Mouse (Mus musculus) forebrain, embryonic 12.5 days (tissue): ENCODE data around the gene B4galt7. TPM values are rescaled to one million over a fixed set of nuclear protein-coding genes. Genes with fewer than 3 reads are reported as not detected.
"Not testable (repeated sequence)": the region's sequence is repeated elsewhere in the genome, so short reads cannot be mapped to it uniquely, and the experiment has no call there.

Experiments
- ATAC-seq: fragments of 200-750 bp; cut with Nextera tagmentation; 2 replicates; pipeline ENCODE4 v1.8.0; 2017; ENCODE audit warnings: moderate TSS enrichment; ENCODE audit not compliant: low FRiP score
- H3K27ac ChIP-seq: fragments of 300-500 bp; sonication (generic); 2 replicates; pipeline ENCODE4 v1.5.1; 2016; ENCODE audit warnings: mild to moderate bottlenecking
- H3K27me3 ChIP-seq: fragments of 300-500 bp; sonication (generic); 2 replicates; pipeline ENCODE4 v1.6.1; 2016; ENCODE audit warnings: mild to moderate bottlenecking
- H3K36me3 ChIP-seq: fragments of 300-500 bp; sonication (generic); replicated peaks from 2 replicates; pipeline ENCODE4 v1.6.1; 2016; ENCODE audit warnings: mild to moderate bottlenecking
- H3K4me1 ChIP-seq: fragments of 300-500 bp; sonication (generic); 2 replicates; pipeline ENCODE4 v1.6.1; 2016
- H3K4me2 ChIP-seq: fragments of 300-500 bp; sonication (generic); 2 replicates; pipeline ENCODE4 v1.6.1; 2016; ENCODE audit warnings: mild to moderate bottlenecking, moderate library complexity
- H3K4me3 ChIP-seq: fragments of 300-500 bp; sonication (generic); replicated peaks from 2 replicates; pipeline ENCODE4 v1.5.1; 2016; ENCODE audit warnings: mild to moderate bottlenecking
- H3K9ac ChIP-seq: fragments of 300-500 bp; sonication (generic); 2 replicates; pipeline ENCODE4 v1.6.1; 2016; ENCODE audit warnings: mild to moderate bottlenecking
- H3K9me3 ChIP-seq: fragments of 300-500 bp; sonication (generic); 2 replicates; pipeline ENCODE4 v1.6.1; 2016
- WGBS: fragments of 180-500 bp; shearing (Covaris S2); methylation state at CpG from one replicate; pipeline ENCODE4 v1.1.7; 2016; 5-methylcytosine and 5-hydroxymethylcytosine counted together
- polyA plus RNA-seq: library from polyadenylated mRNA; unstranded; fragments of >200 nt; fragmentation: Nextera tagmentation; extraction: Ambion mirVana; gene quantifications from 2 replicates; pipeline ENCODE4 v1.2.1, GENCODE M21; 2016

Gene B4galt7
- polyA plus RNA-seq, 1 experiment from 2014 or later, result 31.7 TPM

- Histone ChIP-seq H3K4me1 (peaks cover 19% of the 10 kb centered on the region), H3K4me3 (no peak within 1 kb of the TSS), H3K27me3 (no peaks in the 10 kb centered on the region), H3K4me2 (no peak within 1 kb of the TSS), H3K9me3 (no peaks in the 10 kb centered on the region), H3K36me3 (peaks cover 2% of the 10 kb centered on the region; the same call in 1 of the 2 replicates), H3K27ac (no peak within 1 kb of the TSS), H3K9ac (no peak within 1 kb of the TSS)
- no peak for ATAC-seq
- WGBS, result 97% methylated on average over 2 of the region's 2 CpGs
These were observed 26.3 kb upstream of the B4galt7 start, which contains the start of gene Tmed9 for GRCm38 (mm10) chr13:55573432-55573831. Tmed9 (plus strand) TSS chr13:55573732.

- no peak for ATAC-seq
- Histone ChIP-seq H3K9me3 (no peaks in the 10 kb centered on the region), H3K4me1 (peaks cover 13% of the 10 kb centered on the region), H3K27ac (no peak overlapping the region), H3K36me3 (no peaks in the 10 kb centered on the region), H3K9ac (no peak overlapping the region), H3K4me3 (no peak overlapping the region), H3K27me3 (no peaks in the 10 kb centered on the region), H3K4me2 (no peak overlapping the region)
- WGBS, result 75% methylated on average over 5 of the region's 5 CpGs
These were observed 25.4 kb upstream of the B4galt7 start for GRCm38 (mm10) chr13:55574321-55574720.

- Histone ChIP-seq H3K36me3 (no peaks in the 10 kb centered on the region), H3K9me3 (no peaks in the 10 kb centered on the region), H3K27ac (no peak overlapping the region), H3K4me1 (peaks cover 6% of the 10 kb centered on the region), H3K9ac (no peak overlapping the region), H3K4me2 (no peak overlapping the region), H3K27me3 (no peaks in the 10 kb centered on the region), H3K4me3 (no peak overlapping the region)
- 67% methylated on average over 5 of the region's 5 CpGs for WGBS
- no peak for ATAC-seq
These were observed 23.8 kb upstream of the B4galt7 start for GRCm38 (mm10) chr13:55575932-55576331.

- H3K9me3 ChIP-seq, ATAC-seq, H3K4me1 ChIP-seq, H3K4me2 ChIP-seq, H3K4me3 ChIP-seq, H3K27ac ChIP-seq, H3K27me3 ChIP-seq, H3K9ac ChIP-seq, H3K36me3 ChIP-seq: not testable (repeated sequence)
- WGBS, result 84% methylated on average over 7 of the region's 7 CpGs
These were observed 22.8 kb upstream of the B4galt7 start for GRCm38 (mm10) chr13:55576872-55577271.

- no peak for ATAC-seq
- 83% methylated on average over 4 of the region's 4 CpGs for WGBS
- H3K36me3 ChIP-seq, result no peaks in the 10 kb centered on the region
- no peak overlapping the region for H3K9ac ChIP-seq
- H3K4me1 ChIP-seq, result no peaks in the 10 kb centered on the region
- H3K27ac ChIP-seq, result no peak overlapping the region
- H3K9me3 ChIP-seq, result no peaks in the 10 kb centered on the region
- H3K4me3 ChIP-seq, result no peak overlapping the region
- H3K4me2 ChIP-seq, result no peak overlapping the region
- H3K27me3 ChIP-seq, result no peaks in the 10 kb centered on the region
These were observed 21.6 kb upstream of the B4galt7 start for GRCm38 (mm10) chr13:55578086-55578485.

GRCm38 (mm10) chr13:55591961-55592490 lies 7.7 kb upstream of the B4galt7 start:
- WGBS, result 74% methylated on average over 4 of the region's 4 CpGs
- Histone ChIP-seq H3K36me3 (peaks cover 27% of the 10 kb centered on the region), H3K9ac (no peak overlapping the region), H3K27ac (no peak overlapping the region), H3K4me1 (peaks cover 16% of the 10 kb centered on the region), H3K4me3 (no peak overlapping the region), H3K27me3 (peaks cover 14% of the 10 kb centered on the region), H3K9me3 (no peaks in the 10 kb centered on the region), H3K4me2 (no peak overlapping the region)
- peak; percentile 18; the same call in 1 of the 2 replicates for ATAC-seq

- H3K4me2 ChIP-seq, result peak overlapping the region; percentile 73
- WGBS, result 5% methylated on average over 29 of the region's 29 CpGs
- peak overlapping the region; percentile 68 for H3K4me3 ChIP-seq
- H3K27ac ChIP-seq, result peak overlapping the region; percentile 66; the same call in 1 of the 2 replicates
- H3K27me3 ChIP-seq, result peaks cover 14% of the 10 kb centered on the region
- peaks cover 16% of the 10 kb centered on the region for H3K4me1 ChIP-seq
- peak; percentile 98 for ATAC-seq
- peaks cover 33% of the 10 kb centered on the region for H3K36me3 ChIP-seq
- H3K9ac ChIP-seq, result peak overlapping the region; percentile 90
- H3K9me3 ChIP-seq, result no peaks in the 10 kb centered on the region
These were observed 7.0 kb upstream of the B4galt7 start for GRCm38 (mm10) chr13:55592512-55593253.

GRCm38 (mm10) chr13:55593254-55593747 lies 6.4 kb upstream of the B4galt7 start:
- H3K9ac ChIP-seq, result peak overlapping the region; percentile 90
- peaks cover 16% of the 10 kb centered on the region for H3K4me1 ChIP-seq
- H3K36me3 ChIP-seq, result peaks cover 39% of the 10 kb centered on the region
- H3K27ac ChIP-seq, result peak overlapping the region; percentile 66; the same call in 1 of the 2 replicates
- H3K9me3 ChIP-seq, result no peaks in the 10 kb centered on the region
- peak overlapping the region; percentile 68 for H3K4me3 ChIP-seq
- H3K27me3 ChIP-seq, result peaks cover 14% of the 10 kb centered on the region
- WGBS, result under 1% methylated on average over 31 of the region's 31 CpGs
- ATAC-seq, result peak; percentile 65
- H3K4me2 ChIP-seq, result peak overlapping the region; percentile 73

GRCm38 (mm10) chr13:55595375-55595774 lies 4.3 kb upstream of the B4galt7 start:
- 88% methylated on average over 12 of the region's 12 CpGs for WGBS
- H3K4me1 ChIP-seq, result peaks cover 21% of the 10 kb centered on the region
- no peak overlapping the region for H3K9ac ChIP-seq
- no peak overlapping the region for H3K27ac ChIP-seq
- H3K4me2 ChIP-seq, result no peak overlapping the region
- peaks cover 42% of the 10 kb centered on the region for H3K36me3 ChIP-seq
- no peak for ATAC-seq
- H3K4me3 ChIP-seq, result no peak overlapping the region
- H3K27me3 ChIP-seq, result peaks cover 12% of the 10 kb centered on the region
- no peaks in the 10 kb centered on the region for H3K9me3 ChIP-seq

GRCm38 (mm10) chr13:55596802-55597201 lies 2.9 kb upstream of the B4galt7 start:
- WGBS, result 96% methylated on average over 12 of the region's 12 CpGs
- no peak overlapping the region for H3K27ac ChIP-seq
- H3K4me2 ChIP-seq, result no peak overlapping the region
- ATAC-seq, result no peak
- peaks cover 28% of the 10 kb centered on the region for H3K4me1 ChIP-seq
- no peaks in the 10 kb centered on the region for H3K9me3 ChIP-seq
- H3K9ac ChIP-seq, result no peak overlapping the region
- H3K4me3 ChIP-seq, result no peak overlapping the region
- peaks cover 42% of the 10 kb centered on the region for H3K36me3 ChIP-seq
- 0 out of 2 replicates have a peak, but pooled peaks cover 2% of the 10 kb centered on the region for H3K27me3 ChIP-seq

- H3K4me1 ChIP-seq, result peaks cover 12% of the 10 kb centered on the region
These were observed 961 bp downstream of the B4galt7 start for GRCm38 (mm10) chr13:55600657-55601056.

GRCm38 (mm10) chr13:55601611-55602010 lies 1.9 kb downstream of the B4galt7 start:
- no peak for ATAC-seq
- H3K4me2 ChIP-seq, result no peak overlapping the region; the same call in 1 of the 2 replicates

More at GRCm38 (mm10) chr13:55600657-55601056, 961 bp downstream of the B4galt7 start:
- peak overlapping the region; percentile 87 for H3K9ac ChIP-seq
- no peaks in the 10 kb centered on the region for H3K9me3 ChIP-seq
- peak overlapping the region; percentile 78 for H3K4me2 ChIP-seq
- no peaks in the 10 kb centered on the region for H3K27me3 ChIP-seq
- ATAC-seq, result no peak
- H3K36me3 ChIP-seq, result peaks cover 37% of the 10 kb centered on the region
- H3K27ac ChIP-seq, result no peak overlapping the region
- WGBS, result 23% methylated on average over 9 of the region's 9 CpGs
- H3K4me3 ChIP-seq, result peak overlapping the region; percentile 84

More at GRCm38 (mm10) chr13:55601611-55602010, 1.9 kb downstream of the B4galt7 start:
- 12% methylated on average over 3 of the region's 3 CpGs for WGBS
- H3K4me1 ChIP-seq, result peaks cover 12% of the 10 kb centered on the region
- H3K36me3 ChIP-seq, result peaks cover 28% of the 10 kb centered on the region
- H3K9me3 ChIP-seq, result no peaks in the 10 kb centered on the region
- no peak overlapping the region for H3K4me3 ChIP-seq
- no peak overlapping the region for H3K27ac ChIP-seq
- no peaks in the 10 kb centered on the region for H3K27me3 ChIP-seq
- H3K9ac ChIP-seq, result no peak overlapping the region
